Mouse (Mus musculus) liver, adult 2 months (tissue): ENCODE results near the gene Hook2. TPM values are rescaled to one million over a fixed set of nuclear protein-coding genes. Genes with fewer than 3 reads are reported as not detected.

Experiments used
- DNase-seq: peaks from one replicate; pipeline ENCODE4 v3.0.0-alpha.2; 2011; ENCODE audit warnings: low read depth, low spot score; ENCODE audit errors: extremely low read depth
- H3K27ac ChIP-seq: fragments of 200-500 bp; replicated peaks from 2 replicates; pipeline ENCODE4 v1.5.1; 2012; ENCODE audit warnings: low read depth, mild to moderate bottlenecking, control low read depth, inconsistent platforms, low read length; ENCODE audit not compliant: insufficient read depth
- H3K27me3 ChIP-seq: fragments of 200-500 bp; 2 replicates; pipeline ENCODE4 v1.6.1; 2012; ENCODE audit warnings: mild to moderate bottlenecking, moderate library complexity, low read length, inconsistent platforms; ENCODE audit not compliant: control insufficient read depth, insufficient read depth
- H3K36me3 ChIP-seq: fragments of 200-500 bp; 2 replicates; pipeline ENCODE4 v1.6.1; 2012; ENCODE audit warnings: low read length, inconsistent platforms; ENCODE audit not compliant: control insufficient read depth, insufficient read depth
- H3K4me1 ChIP-seq: fragments of 200-500 bp; 2 replicates; pipeline ENCODE4 v1.6.1; 2011; ENCODE audit warnings: low read length; ENCODE audit not compliant: control insufficient read depth, insufficient read depth
- H3K4me3 ChIP-seq: fragments of 200-500 bp; 2 replicates; pipeline ENCODE4 v1.5.1; 2011; ENCODE audit warnings: low read depth, mild to moderate bottlenecking, control low read depth, low read length, moderate library complexity; ENCODE audit not compliant: insufficient read depth
- H3K79me2 ChIP-seq: fragments of 200-500 bp; 2 replicates; pipeline ENCODE4 v1.6.1; 2012; ENCODE audit warnings: inconsistent platforms, mild to moderate bottlenecking, low read length, moderate library complexity; ENCODE audit not compliant: control insufficient read depth, insufficient read depth
- H3K9ac ChIP-seq: fragments of 200-500 bp; 2 replicates; pipeline ENCODE4 v1.6.1; 2012; ENCODE audit warnings: low read depth, mild to moderate bottlenecking, control low read depth, inconsistent platforms, low read length
- CTCF ChIP-seq: fragments of 200-500 bp; IDR thresholded peaks from 2 replicates; pipeline ENCODE4 v1.5.1; 2011; ENCODE audit warnings: low read depth, low read length, control low read depth
- POLR2A ChIP-seq: fragments of 200-500 bp; IDR thresholded peaks from 2 replicates; pipeline ENCODE4 v1.6.1; 2011; ENCODE audit warnings: low read length, control low read depth; ENCODE audit not compliant: insufficient read depth; ENCODE audit errors: extremely low read depth
- WGBS: fragments of 180-500 bp; shearing (Covaris S2); methylation state at CpG from one replicate; pipeline ENCODE4 v1.1.7; 2018; 5-methylcytosine and 5-hydroxymethylcytosine counted together
- polyA plus RNA-seq: library from polyadenylated mRNA; depleted of rRNA; stranded (reverse); fragments of >200 nt; gene quantifications from 2 replicates; pipeline ENCODE4 v1.2.3, GENCODE M21; 2012; rRNA removed
- total RNA-seq: library from RNA; depleted of rRNA; stranded (reverse); fragments of >200 nt; gene quantifications from 2 replicates; pipeline ENCODE4 v1.2.3, GENCODE M21; 2014; rRNA removed

Hook2 gene
- total and polyA plus RNA-seq, 2 experiments: 12.4 to 12.5 TPM

DNA sequence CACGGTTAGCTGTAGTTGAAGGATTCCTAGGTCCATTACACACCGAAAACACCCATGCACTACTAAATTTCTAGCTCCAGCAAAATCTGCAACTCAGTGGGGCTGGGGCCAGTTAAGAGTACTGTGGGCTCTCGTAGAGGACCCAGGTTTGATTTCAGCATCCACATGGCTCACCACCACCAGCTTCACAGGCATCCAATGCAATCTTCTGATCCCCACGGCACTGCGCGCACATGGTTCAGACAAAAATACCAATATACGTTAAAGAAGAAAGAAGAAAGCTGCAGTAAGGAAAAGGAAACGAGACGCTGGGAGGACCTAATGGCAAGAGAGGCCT is 45.9 kb downstream of the Hook2 start:
- H3K4me1 ChIP-seq: peaks cover 20% of the 10 kb centered on the region

DNA sequence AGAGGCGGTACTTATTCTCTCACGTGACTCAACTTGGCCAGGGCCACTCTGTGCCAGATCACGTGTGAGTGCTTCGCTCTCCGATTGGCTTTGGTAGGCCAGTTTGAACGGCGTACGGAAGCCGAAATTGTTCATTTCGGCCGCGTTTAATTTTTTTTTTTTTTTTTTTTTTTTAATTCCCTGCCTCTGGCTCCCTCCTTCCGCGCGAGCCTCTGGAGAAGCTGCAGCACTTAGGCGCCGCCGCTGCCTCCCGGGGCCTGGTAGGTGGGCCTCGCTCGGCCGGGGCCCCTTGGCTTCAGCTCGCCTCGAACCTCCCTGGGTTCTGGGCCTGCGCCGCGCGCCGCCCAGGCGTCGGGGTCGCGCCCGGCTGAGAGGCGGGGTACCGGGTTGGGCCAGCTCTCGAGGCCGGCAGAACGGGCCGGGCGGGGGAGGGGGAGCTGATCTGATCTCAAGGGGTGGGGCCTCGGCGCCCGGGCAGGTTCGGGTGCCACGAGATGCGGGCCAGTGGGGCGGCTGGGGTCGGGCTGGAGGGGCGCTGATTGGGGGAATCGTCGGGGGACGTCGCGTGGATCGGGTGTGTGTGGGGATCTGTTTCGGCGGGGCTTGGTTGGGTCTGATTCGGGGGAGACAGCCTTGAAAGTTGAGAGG is 46.4 kb downstream of the Hook2 start, which contains the start of gene Tnpo2:
Gene Tnpo2 (plus strand): TSS at position 198 of the 648 bp plus-strand sequence.
- Histone ChIP-seq H3K36me3 (peaks cover 2% of the 10 kb centered on the region), H3K4me1 (peaks cover 18% of the 10 kb centered on the region), H3K9ac (peak within 1 kb of the TSS; percentile 91), H3K27ac (peak within 1 kb of the TSS; percentile 95), H3K79me2 (peaks cover 14% of the 10 kb centered on the region; the same call in 1 of the 2 replicates), H3K27me3 (no peaks in the 10 kb centered on the region), H3K4me3 (peak within 1 kb of the TSS; percentile 78)
- TF ChIP-seq CTCF: no peak
- TF ChIP-seq POLR2A: 0 out of 2 replicates have a peak, but pooled peaks have one; percentile 11
- under 1% methylated on average over 58 of the region's 59 CpGs for WGBS
- peak; percentile 95 for DNase-seq

More for the DNA sequence above, 45.9 kb downstream of the Hook2 start:
- peak overlapping the region; percentile 82 for H3K9ac ChIP-seq
- H3K4me3 ChIP-seq: peak overlapping the region; percentile 67
- WGBS: under 1% methylated on average over 9 of the region's 9 CpGs
- peaks cover 14% of the 10 kb centered on the region; the same call in 1 of the 2 replicates for H3K79me2 ChIP-seq
- peaks cover 4% of the 10 kb centered on the region for H3K36me3 ChIP-seq
- no peaks in the 10 kb centered on the region for H3K27me3 ChIP-seq
- no peak for DNase-seq
- TF ChIP-seq POLR2A (no peak), CTCF (no peak)
- peak overlapping the region; percentile 95 for H3K27ac ChIP-seq

DNA sequence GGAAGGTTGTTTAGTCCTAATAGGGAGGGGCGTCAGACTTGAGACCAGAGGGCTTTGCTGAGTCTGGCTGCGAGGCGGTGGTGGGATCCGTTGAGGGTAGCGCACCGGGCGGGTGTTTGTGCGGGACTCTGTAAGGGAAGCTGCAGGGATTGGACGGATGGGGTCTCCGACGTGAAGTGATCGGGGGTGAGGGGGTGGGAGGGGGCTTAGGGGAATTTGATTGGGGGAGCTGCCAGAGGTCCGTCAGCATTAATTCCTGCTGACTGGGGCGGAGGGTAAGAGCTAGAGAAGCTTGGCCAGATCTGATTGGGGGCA is 46.9 kb downstream of the Hook2 start:
- H3K79me2 ChIP-seq: peaks cover 14% of the 10 kb centered on the region; the same call in 1 of the 2 replicates
- no peaks in the 10 kb centered on the region for H3K27me3 ChIP-seq
- H3K36me3 ChIP-seq: peaks cover 2% of the 10 kb centered on the region; the same call in 1 of the 2 replicates
- H3K27ac ChIP-seq: peak overlapping the region; percentile 60
- H3K4me3 ChIP-seq: peak overlapping the region; percentile 78
- peak overlapping the region; percentile 91 for H3K9ac ChIP-seq
- TF ChIP-seq POLR2A (no peak), CTCF (no peak)
- peaks cover 15% of the 10 kb centered on the region for H3K4me1 ChIP-seq
- DNase-seq: no peak
- WGBS: 0% methylated on average over 14 of the region's 14 CpGs

DNA sequence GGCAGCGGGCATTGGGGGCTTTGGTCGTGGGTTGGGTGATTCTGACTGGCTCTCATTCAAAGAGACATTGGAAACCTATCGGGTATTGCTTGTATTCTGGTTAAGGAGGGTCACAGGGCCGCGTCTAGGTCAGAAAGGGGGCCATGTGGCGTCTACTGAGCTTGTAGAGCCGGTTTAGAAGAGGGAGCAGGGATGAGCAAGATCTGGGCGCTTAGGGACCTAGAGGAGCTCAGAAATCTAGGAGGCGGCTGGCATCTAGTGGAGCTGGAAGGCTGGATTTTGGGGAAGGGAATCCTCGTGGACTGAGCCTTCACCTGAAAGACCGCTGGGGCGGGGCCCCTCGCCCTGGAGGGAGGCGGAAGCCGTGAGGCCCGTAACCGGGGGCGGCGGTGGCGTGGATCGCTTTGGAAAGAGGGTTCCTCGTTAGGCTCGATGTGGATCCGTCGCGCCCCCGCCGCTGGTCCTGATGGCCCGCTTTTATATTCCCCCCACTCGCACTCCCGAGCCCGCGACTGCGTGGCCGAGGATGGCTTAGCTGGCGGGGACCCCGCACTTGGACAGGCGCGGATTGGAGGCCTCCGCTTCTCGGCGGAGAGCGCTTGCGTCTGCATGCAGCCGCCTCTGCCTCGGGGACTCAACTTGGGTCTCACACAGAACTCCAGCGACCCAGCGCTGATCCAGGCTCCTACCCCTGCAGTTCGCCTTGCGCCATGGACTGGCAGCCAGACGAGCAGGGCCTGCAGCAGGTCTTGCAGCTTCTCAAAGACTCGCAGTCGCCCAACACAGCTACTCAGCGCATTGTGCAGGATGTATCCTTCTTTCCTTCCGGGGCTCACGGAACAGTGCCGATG is 47.5 kb downstream of the Hook2 start:
- 3% methylated on average over 57 of the region's 57 CpGs for WGBS
- Histone ChIP-seq H3K4me1 (peaks cover 9% of the 10 kb centered on the region), H3K36me3 (peaks cover 2% of the 10 kb centered on the region; the same call in 1 of the 2 replicates), H3K4me3 (peak overlapping the region; percentile 78), H3K27me3 (no peaks in the 10 kb centered on the region), H3K79me2 (peaks cover 14% of the 10 kb centered on the region; the same call in 1 of the 2 replicates), H3K27ac (peak overlapping the region; percentile 19; the same call in 1 of the 2 replicates), H3K9ac (peak overlapping the region; percentile 91)
- peak; percentile 35 for DNase-seq
- TF ChIP-seq POLR2A (no peak), CTCF (no peak)

DNA sequence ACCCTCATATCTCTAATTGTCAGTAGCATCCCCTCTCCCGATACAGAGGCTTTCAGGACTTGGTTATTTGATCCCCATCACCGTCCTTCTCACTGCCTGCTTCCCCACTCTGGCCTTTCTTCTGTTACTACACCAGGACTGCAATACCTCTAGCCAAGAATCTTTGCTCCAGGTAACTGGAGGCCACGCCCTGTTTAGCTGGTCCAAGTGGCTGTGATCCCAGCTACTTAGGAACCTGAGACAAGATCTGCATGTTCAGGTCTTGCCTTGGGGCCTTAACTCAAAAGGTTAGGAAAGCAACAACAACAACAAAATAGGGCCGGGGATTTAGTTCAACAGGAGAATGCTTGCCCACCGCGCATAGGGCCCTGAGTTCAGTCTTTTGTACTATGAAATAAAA is 53.2 kb downstream of the Hook2 start:
- WGBS: 95% methylated on average over 6 of the region's 6 CpGs
- no peak for DNase-seq
- Histone ChIP-seq H3K27me3 (no peaks in the 10 kb centered on the region), H3K4me1 (peaks cover under 1% of the 10 kb centered on the region; the same call in 1 of the 2 replicates), H3K9ac (no peak overlapping the region), H3K27ac (no peak overlapping the region), H3K4me3 (no peak overlapping the region), H3K36me3 (peaks cover 23% of the 10 kb centered on the region; the same call in 1 of the 2 replicates), H3K79me2 (peaks cover 4% of the 10 kb centered on the region; the same call in 1 of the 2 replicates)
- TF ChIP-seq CTCF (no peak), POLR2A (no peak)

Other genes with a start within 250 kb of the Hook2 start
- gene Nfix, start 190.3 kb upstream of the Hook2 start, total RNA-seq: 20.7 and 27.5 TPM in 2 replicates
- gene Nfix, start 190.3 kb upstream of the Hook2 start, polyA plus RNA-seq: 32.9 and 34.4 TPM in 2 replicates
- gene Dand5, start 167.8 kb upstream of the Hook2 start, total RNA-seq: 0.94 and 1.8 TPM in 2 replicates
- gene Dand5, start 167.8 kb upstream of the Hook2 start, polyA plus RNA-seq: 2.0 and 2.6 TPM in 2 replicates
- gene Gadd45gip1, start 159.1 kb upstream of the Hook2 start, total RNA-seq: 26.7 and 28.1 TPM in 2 replicates
- 29.8 and 34.2 TPM in 2 replicates for gene Gadd45gip1, start 159.1 kb upstream of the Hook2 start, polyA plus RNA-seq
- 28.2 and 40.7 TPM in 2 replicates for gene Rad23a, start 149.9 kb upstream of the Hook2 start, total RNA-seq
- gene Rad23a, start 149.9 kb upstream of the Hook2 start, polyA plus RNA-seq: 52.0 and 68.4 TPM in 2 replicates
- gene Calr, start 143.7 kb upstream of the Hook2 start, total RNA-seq: 411 and 458 TPM in 2 replicates
- gene Calr, start 143.7 kb upstream of the Hook2 start, polyA plus RNA-seq: 308 and 349 TPM in 2 replicates
- 11.0 and 13.6 TPM in 2 replicates for gene Farsa, start 133.6 kb upstream of the Hook2 start, total RNA-seq
- 24.1 and 32.4 TPM in 2 replicates for gene Farsa, start 133.6 kb upstream of the Hook2 start, polyA plus RNA-seq
- gene Syce2, start 118.5 kb upstream of the Hook2 start, total RNA-seq: 1.1 and 1.6 TPM in 2 replicates
- 0.92 and 1.0 TPM in 2 replicates for gene Syce2, start 118.5 kb upstream of the Hook2 start, polyA plus RNA-seq
- gene Gcdh, start 96.7 kb upstream of the Hook2 start, total RNA-seq: 461 and 560 TPM in 2 replicates
- 1,882 and 2,081 TPM in 2 replicates for gene Gcdh, start 96.7 kb upstream of the Hook2 start, polyA plus RNA-seq
- gene Klf1, start 88.7 kb upstream of the Hook2 start, total RNA-seq: 4.8 and 5.8 TPM in 2 replicates
- 5.2 and 6.6 TPM in 2 replicates for gene Klf1, start 88.7 kb upstream of the Hook2 start, polyA plus RNA-seq
- 13.0 and 16.1 TPM in 2 replicates for gene Dnase2a, start 82.0 kb upstream of the Hook2 start, total RNA-seq
- 16.1 and 20.0 TPM in 2 replicates for gene Dnase2a, start 82.0 kb upstream of the Hook2 start, polyA plus RNA-seq
- 0.09 and 0.13 TPM in 2 replicates for gene Mast1, start 53.2 kb upstream of the Hook2 start, total RNA-seq
- 0.25 and 0.43 TPM in 2 replicates for gene Mast1, start 53.2 kb upstream of the Hook2 start, polyA plus RNA-seq
- gene Rtbdn, start 43.6 kb upstream of the Hook2 start, total RNA-seq: not detected in 2 replicates
- gene Rtbdn, start 43.6 kb upstream of the Hook2 start, polyA plus RNA-seq: not detected in 2 replicates
- not detected in 2 replicates for gene Gm49661, start 21.2 kb upstream of the Hook2 start, total RNA-seq
- 1.0 TPM in 1 of 2 replicates, not detected in the other for gene Gm49661, start 21.2 kb upstream of the Hook2 start, polyA plus RNA-seq
- 135 and 157 TPM in 2 replicates for gene Prdx2, start 21.0 kb upstream of the Hook2 start, total RNA-seq
- gene Prdx2, start 21.0 kb upstream of the Hook2 start, polyA plus RNA-seq: 110 and 142 TPM in 2 replicates
- gene Rnaseh2a, start 20.8 kb upstream of the Hook2 start, total RNA-seq: 17.1 and 24.5 TPM in 2 replicates
- gene Rnaseh2a, start 20.8 kb upstream of the Hook2 start, polyA plus RNA-seq: 25.6 and 28.3 TPM in 2 replicates
- 29.5 and 45.6 TPM in 2 replicates for gene Junb, start 11.9 kb upstream of the Hook2 start, total RNA-seq
- gene Junb, start 11.9 kb upstream of the Hook2 start, polyA plus RNA-seq: 12.3 and 17.9 TPM in 2 replicates
- gene Best2, start 23.9 kb downstream of the Hook2 start, total RNA-seq: not detected in 2 replicates
- gene Best2, start 23.9 kb downstream of the Hook2 start, polyA plus RNA-seq: 0.06 TPM in 1 of 2 replicates, not detected in the other
- 30.3 and 33.8 TPM in 2 replicates for gene Asna1, start 34.7 kb downstream of the Hook2 start, total RNA-seq
- 60.0 and 71.6 TPM in 2 replicates for gene Asna1, start 34.7 kb downstream of the Hook2 start, polyA plus RNA-seq
- 83.2 and 94.1 TPM in 2 replicates for gene Trir, start 36.2 kb downstream of the Hook2 start, total RNA-seq
- gene Trir, start 36.2 kb downstream of the Hook2 start, polyA plus RNA-seq: 69.5 and 80.8 TPM in 2 replicates
- gene Tnpo2, start 46.3 kb downstream of the Hook2 start, total RNA-seq: 15.4 and 23.3 TPM in 2 replicates
- gene Tnpo2, start 46.3 kb downstream of the Hook2 start, polyA plus RNA-seq: 28.8 and 33.1 TPM in 2 replicates
- gene Fbxw9, start 69.5 kb downstream of the Hook2 start, total RNA-seq: 19.9 and 21.9 TPM in 2 replicates
- gene Fbxw9, start 69.5 kb downstream of the Hook2 start, polyA plus RNA-seq: 55.2 and 75.4 TPM in 2 replicates
- not detected in 2 replicates for gene Gm5741, start 77.4 kb downstream of the Hook2 start, total RNA-seq
- gene Gm5741, start 77.4 kb downstream of the Hook2 start, polyA plus RNA-seq: 0.70 TPM in 1 of 2 replicates, not detected in the other
- gene Dhps, start 81.2 kb downstream of the Hook2 start, total RNA-seq: 14.8 and 15.1 TPM in 2 replicates
- 14.4 and 20.6 TPM in 2 replicates for gene Dhps, start 81.2 kb downstream of the Hook2 start, polyA plus RNA-seq
- gene Wdr83os, start 90.1 kb downstream of the Hook2 start, total RNA-seq: 26.3 and 33.0 TPM in 2 replicates
- 111 and 126 TPM in 2 replicates for gene Wdr83os, start 90.1 kb downstream of the Hook2 start, polyA plus RNA-seq
- 12.2 and 15.5 TPM in 2 replicates for gene Wdr83, start 90.7 kb downstream of the Hook2 start, total RNA-seq
- gene Wdr83, start 90.7 kb downstream of the Hook2 start, polyA plus RNA-seq: 22.5 and 26.2 TPM in 2 replicates
- gene Man2b1, start 92.7 kb downstream of the Hook2 start, total RNA-seq: 57.2 and 70.4 TPM in 2 replicates
- gene Man2b1, start 92.7 kb downstream of the Hook2 start, polyA plus RNA-seq: 51.5 and 69.5 TPM in 2 replicates
- 2.7 and 2.8 TPM in 2 replicates for gene Zfp791, start 132.5 kb downstream of the Hook2 start, total RNA-seq
- gene Zfp791, start 132.5 kb downstream of the Hook2 start, polyA plus RNA-seq: 0.38 and 0.49 TPM in 2 replicates
- gene Cks1brt, start 161.3 kb downstream of the Hook2 start, total RNA-seq: not detected in 2 replicates
- gene Cks1brt, start 161.3 kb downstream of the Hook2 start, polyA plus RNA-seq: not detected in 2 replicates
- not detected in 2 replicates for gene Olfr371, start 235.4 kb downstream of the Hook2 start, total RNA-seq
- gene Olfr371, start 235.4 kb downstream of the Hook2 start, polyA plus RNA-seq: not detected in 2 replicates